ENCODE assay signal across 10 mouse cellular contexts in genomic region chr11:95224124-95224893, GRCm38 (mm10). TPM values are rescaled to one million over a fixed set of nuclear protein-coding genes. Genes with fewer than 3 reads are reported as not detected.
DNase-seq lines count a peak whose midpoint lies in the region; ATAC-seq and TF ChIP-seq lines count a peak whose summit lies in the region.
"Had no signal": no experiment of that assay in that cellular context is flagged by ENCODE, and none has a peak within 500 bp of the region (broad histone marks: within the 10 kb centered on the region; RNA-seq: fewer than 3 reads in every experiment).

No protein-coding gene starts in this region.

- peak overlapping the region; percentile 53 for H3K4me3 ChIP-seq in midbrain, embryonic 10.5 days
- H3K4me3 ChIP-seq in midbrain, embryonic 11.5 days (ENCODE audit: low read depth, low read length): no peak overlapping the region
- H3K4me3 ChIP-seq in hindbrain, embryonic 13.5 days: peak overlapping the region; percentile 39
- no peak overlapping the region for H3K4me3 ChIP-seq in layer of hippocampus, adult 2 months

- H3K9me3 ChIP-seq in midbrain, embryonic 10.5 days (replicated peaks): no peaks in the 10 kb centered on the region
- no peaks in the 10 kb centered on the region for H3K9me3 ChIP-seq in midbrain, embryonic 11.5 days (ENCODE audit: control insufficient read depth, low read length)
- no peaks in the 10 kb centered on the region for H3K9me3 ChIP-seq in hindbrain, embryonic 13.5 days

- peaks cover 76% of the 10 kb centered on the region for H3K27me3 ChIP-seq in midbrain, embryonic 10.5 days (ENCODE audit: low read depth, poor library complexity, severe bottlenecking)
- H3K27me3 ChIP-seq in midbrain, embryonic 11.5 days (ENCODE audit: control insufficient read depth, insufficient read depth, low read length): peaks cover 31% of the 10 kb centered on the region
- H3K27me3 ChIP-seq in hindbrain, embryonic 13.5 days: peaks cover 66% of the 10 kb centered on the region

- H3K4me1 ChIP-seq in midbrain, embryonic 10.5 days: peaks cover 24% of the 10 kb centered on the region
- H3K4me1 ChIP-seq in midbrain, embryonic 11.5 days (ENCODE audit: control insufficient read depth, insufficient read depth, low read length): peaks cover 7% of the 10 kb centered on the region
- H3K4me1 ChIP-seq in hindbrain, embryonic 13.5 days (replicated peaks): peaks cover 17% of the 10 kb centered on the region

- no peak for DNase-seq in midbrain, embryonic 10.5 days (ENCODE audit: low spot score)
- DNase-seq in midbrain, embryonic 11.5 days (ENCODE audit: low spot score, missing footprints): no peak
- peak; percentile 66 for DNase-seq in lung, postnatal 10 days
- DNase-seq in cerebellum, postnatal 14 days: no peak
- DNase-seq in ovary, postnatal 36 days (ENCODE audit: low spot score): no peak
- DNase-seq in left cerebral cortex, postnatal 25 days (ENCODE audit: low spot score in 2 of 2): no peak
- no peak for DNase-seq in layer of hippocampus, adult 2 months (ENCODE audit: low spot score in 2 of 2)

- intact Hi-C loops in left cerebral cortex, postnatal 25 days (cut with DNase I): no loop called here

- H3K4me2 ChIP-seq in midbrain, embryonic 11.5 days: no peak overlapping the region; the same call in 1 of the 2 replicates
- H3K4me2 ChIP-seq in hindbrain, embryonic 13.5 days: peak overlapping the region; percentile 64

- no peak for ATAC-seq in midbrain, embryonic 11.5 days (ENCODE audit: low FRiP score)
- ATAC-seq in hindbrain, embryonic 13.5 days (ENCODE audit: low FRiP score): peak; percentile 32; the same call in 1 of the 2 replicates

- WGBS in midbrain, embryonic 10.5 days: 12% methylated on average over 15 of the region's 15 CpGs
- WGBS in midbrain, embryonic 11.5 days: 12% methylated on average over 15 of the region's 15 CpGs
- 16% methylated on average over 15 of the region's 15 CpGs for WGBS in hindbrain, embryonic 13.5 days

- no peaks in the 10 kb centered on the region for H3K36me3 ChIP-seq in midbrain, embryonic 10.5 days
- H3K36me3 ChIP-seq in midbrain, embryonic 11.5 days (ENCODE audit: control insufficient read depth, insufficient read depth, low read length): no peaks in the 10 kb centered on the region
- no peaks in the 10 kb centered on the region for H3K36me3 ChIP-seq in hindbrain, embryonic 13.5 days

- no peak overlapping the region for H3K27ac ChIP-seq in midbrain, embryonic 10.5 days (replicated peaks)
- no peak overlapping the region for H3K27ac ChIP-seq in midbrain, embryonic 11.5 days (ENCODE audit: low read depth, low read length)
- H3K27ac ChIP-seq in hindbrain, embryonic 13.5 days: no peak overlapping the region
- no peak overlapping the region for H3K27ac ChIP-seq in layer of hippocampus, adult 2 months
- H3K27ac ChIP-seq: left cerebral cortex, adult 2 months had no signal

- no peak overlapping the region for H3K9ac ChIP-seq in midbrain, embryonic 11.5 days (ENCODE audit: low read length)
- H3K9ac ChIP-seq in hindbrain, embryonic 13.5 days: peak overlapping the region; percentile 63

- TF ChIP-seq CTCF in layer of hippocampus, adult 2 months (conservative IDR thresholded peaks at IDR 0.05): no peak

RNA-seq across cellular contexts. Expression of gene Tac4, which starts 37.0 kb away (rescaled TPM):
- not detected in 2 replicates for polyA plus RNA-seq in midbrain, embryonic 10.5 days (2016; fragmentation: Nextera tagmentation; extraction: Ambion mirVana)
- not detected in 2 replicates for polyA plus RNA-seq in midbrain, embryonic 11.5 days (2014; fragmentation: Nextera tagmentation; extraction: Ambion mirVana)
- polyA plus RNA-seq in hindbrain, embryonic 13.5 days (2015; fragmentation: Nextera tagmentation; extraction: Ambion mirVana): not detected in 2 replicates
- not detected for total RNA-seq in left cerebral cortex, postnatal 25 days (2021)
- not detected for total RNA-seq in layer of hippocampus, adult 2 months (2021)
- total RNA-seq: heart, postnatal 36 days; left cerebral cortex, adult 2 months had no signal

Comparison
In these comparisons a context has a peak if more than half of its experiments do, and no peak if none do; other contexts are left out.
1. H3K4me3 ChIP-seq: peak in midbrain, embryonic 10.5 days (single experiment) and hindbrain, embryonic 13.5 days (single experiment); none in midbrain, embryonic 11.5 days (single experiment) and layer of hippocampus, adult 2 months (single experiment).